Mouse (Mus musculus): ENCODE results near the gene Gabbr1.

Gene Gabbr1

GRCm38 (mm10) chr17:37075766-37076165, 30.0 kb downstream of the Gabbr1 start:
- no peak for DNase-seq (ENCODE audit: low spot score in 2 of 2)

DNA sequence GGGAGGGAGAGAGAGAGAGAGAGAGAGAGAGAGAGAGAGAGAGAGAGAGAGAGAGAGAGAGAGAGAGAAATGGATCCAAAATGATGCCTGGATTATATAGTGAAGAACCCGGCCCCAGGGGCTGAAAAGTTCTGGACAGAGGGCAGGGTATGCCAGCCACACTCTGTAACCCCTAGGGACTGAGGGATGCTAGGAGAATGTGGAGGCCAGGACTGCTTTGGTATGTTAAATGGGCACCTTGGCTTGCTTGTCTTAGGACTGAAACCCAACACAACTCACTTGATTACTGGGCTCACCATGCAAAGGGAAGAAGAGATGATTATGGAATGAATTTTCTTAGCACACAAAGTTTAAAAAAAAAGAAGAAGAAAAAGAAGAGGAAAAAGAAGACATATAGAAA, 32.4 kb downstream of the Gabbr1 start:
- no peak for DNase-seq (ENCODE audit: low spot score in 2 of 2)

- DNase-seq (ENCODE audit: low spot score in 2 of 2) = no peak
Measured at GRCm38 (mm10) chr17:37078990-37079389, 33.2 kb downstream of the Gabbr1 start.

- DNase-seq (ENCODE audit: low spot score in 2 of 2) = no peak
Measured at GRCm38 (mm10) chr17:37080119-37080518, 34.4 kb downstream of the Gabbr1 start.

DNA sequence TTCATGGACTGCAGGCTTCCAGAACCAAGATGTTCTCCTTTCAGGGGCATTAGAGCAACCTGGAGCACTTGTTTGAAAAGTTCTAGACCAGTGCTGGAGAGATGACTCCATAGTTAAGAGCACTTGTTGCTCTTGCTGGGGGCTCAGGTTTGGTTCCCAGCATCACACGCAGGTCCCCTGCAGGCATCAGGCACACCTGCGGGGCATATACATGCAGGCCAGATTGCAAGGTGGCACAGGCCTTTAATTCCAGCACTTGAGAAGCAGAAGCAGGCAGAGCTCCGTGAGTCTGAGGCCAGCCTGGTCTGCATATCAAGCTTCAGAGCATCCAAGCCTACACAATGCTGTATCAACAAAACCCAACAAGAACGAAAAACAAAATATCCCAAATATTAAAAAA, 35.9 kb downstream of the Gabbr1 start:
- DNase-seq (ENCODE audit: low spot score in 2 of 2) = no peak

- DNase-seq (ENCODE audit: low spot score in 2 of 2) = peak in 1 of 2 experiments; percentile 55
Measured at GRCm38 (mm10) chr17:37083327-37083726, 37.6 kb downstream of the Gabbr1 start.

GRCm38 (mm10) chr17:37084632-37085031, 38.9 kb downstream of the Gabbr1 start:
- DNase-seq (ENCODE audit: low spot score in 2 of 2) = no peak

GRCm38 (mm10) chr17:37085545-37085944, 39.8 kb downstream of the Gabbr1 start:
- DNase-seq (ENCODE audit: low spot score in 2 of 2) = no peak

- DNase-seq (ENCODE audit: low spot score in 2 of 2) = no peak
Measured at GRCm38 (mm10) chr17:37088399-37088798, 42.6 kb downstream of the Gabbr1 start, which contains the start of gene Olfr90. TSS of gene Olfr90 (minus strand) at chr17:37088499.

- DNase-seq (ENCODE audit: low spot score in 2 of 2) = no peak
Measured at GRCm38 (mm10) chr17:37092198-37092597, 46.4 kb downstream of the Gabbr1 start.

DNA sequence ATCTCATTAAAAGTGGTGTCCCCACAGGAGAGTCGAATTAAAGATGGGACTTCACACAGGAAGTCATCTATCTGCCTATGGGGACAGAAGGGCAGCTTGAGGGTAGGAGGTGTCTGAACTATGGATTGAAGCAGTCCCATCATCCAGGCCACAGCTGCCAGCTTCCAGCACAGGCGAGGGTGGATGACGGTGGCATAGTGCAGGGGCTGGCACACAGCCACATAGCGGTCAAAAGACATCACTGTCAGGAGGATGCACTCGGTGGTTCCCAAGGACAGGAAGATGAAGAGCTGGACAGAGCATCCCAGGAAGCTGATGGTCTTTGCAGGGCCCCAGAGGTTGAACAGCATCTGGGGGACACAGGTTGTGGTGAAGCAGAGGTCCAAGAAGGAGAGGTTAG, 47.5 kb downstream of the Gabbr1 start:
- no peak for DNase-seq (ENCODE audit: low spot score in 2 of 2)

- DNase-seq (ENCODE audit: low spot score in 2 of 2) = no peak
Measured at GRCm38 (mm10) chr17:37098178-37098577, 52.4 kb downstream of the Gabbr1 start, which contains the start of gene Olfr91. TSS of gene Olfr91 (minus strand) at chr17:37098278.

DNA sequence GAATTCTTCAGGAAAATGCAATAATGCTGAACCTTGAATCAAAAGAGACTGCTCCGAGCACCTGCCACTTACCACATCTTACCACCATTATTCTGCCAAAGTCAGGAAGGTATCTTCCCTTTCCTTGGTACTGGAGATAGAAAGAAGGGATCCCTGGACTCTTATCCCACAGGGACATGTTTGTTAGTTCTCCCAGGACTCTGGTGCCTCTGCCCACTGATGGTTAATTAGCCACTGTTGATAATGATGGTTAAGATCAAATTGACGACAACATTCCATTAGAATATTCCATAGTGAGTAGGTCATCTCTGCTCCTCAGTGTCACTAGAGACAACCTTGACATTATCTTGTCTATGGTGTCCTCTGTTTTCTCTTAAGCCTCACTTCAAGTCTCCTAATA, 74.2 kb downstream of the Gabbr1 start, which contains the start of gene Olfr92:
Gene Olfr92, minus strand, starts transcription at position 101 of the 400 bp plus-strand sequence.
- no peak for DNase-seq (ENCODE audit: low spot score in 2 of 2)

Measured in thymus, postnatal 10 days (tissue).